Mouse (Mus musculus): Measurements from ENCODE around the gene Ccdc122.

Ccdc122 gene

DNA sequence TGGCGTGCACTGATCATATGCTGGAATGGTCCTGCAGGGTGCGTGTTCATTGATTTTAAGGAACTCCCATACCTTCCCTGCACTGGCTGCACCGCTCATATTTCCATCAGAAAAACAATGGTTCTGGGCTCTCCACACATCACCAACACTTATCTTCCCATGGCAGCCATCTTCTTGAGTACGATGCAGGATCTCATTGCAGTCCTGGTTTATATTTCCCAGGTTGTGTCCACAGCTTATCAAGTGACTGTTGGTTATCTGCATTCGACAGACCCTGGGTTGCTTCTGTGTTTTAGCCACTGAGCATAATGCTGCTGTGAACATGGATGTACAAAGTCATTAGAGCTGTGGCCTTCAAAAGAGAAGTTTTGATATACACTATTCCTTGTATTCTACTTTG lies 94.0 kb downstream of the Ccdc122 start:
- DNase-seq (ENCODE audit: low read depth, low spot score): no peak

DNA sequence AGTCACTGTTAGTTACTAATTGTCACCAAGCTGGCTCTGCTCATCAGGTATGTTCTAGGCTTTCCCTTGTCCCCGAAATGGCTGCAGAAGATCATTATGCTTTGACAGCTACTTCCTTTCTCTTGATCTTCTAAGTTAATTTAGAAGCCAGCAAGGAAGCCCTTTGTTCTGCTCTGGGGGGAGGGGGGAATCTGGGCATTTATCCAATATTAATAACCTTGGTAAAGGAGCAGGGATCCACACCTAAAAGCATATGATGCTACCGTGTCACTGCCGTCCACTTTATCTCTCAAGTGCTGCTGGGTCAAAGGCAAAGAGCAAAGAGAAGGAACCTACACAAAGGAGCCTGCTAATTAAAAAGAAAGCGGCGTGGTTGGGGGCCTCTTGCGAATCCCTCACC lies 100.4 kb downstream of the Ccdc122 start:
- DNase-seq (ENCODE audit: low read depth, low spot score): no peak

DNA sequence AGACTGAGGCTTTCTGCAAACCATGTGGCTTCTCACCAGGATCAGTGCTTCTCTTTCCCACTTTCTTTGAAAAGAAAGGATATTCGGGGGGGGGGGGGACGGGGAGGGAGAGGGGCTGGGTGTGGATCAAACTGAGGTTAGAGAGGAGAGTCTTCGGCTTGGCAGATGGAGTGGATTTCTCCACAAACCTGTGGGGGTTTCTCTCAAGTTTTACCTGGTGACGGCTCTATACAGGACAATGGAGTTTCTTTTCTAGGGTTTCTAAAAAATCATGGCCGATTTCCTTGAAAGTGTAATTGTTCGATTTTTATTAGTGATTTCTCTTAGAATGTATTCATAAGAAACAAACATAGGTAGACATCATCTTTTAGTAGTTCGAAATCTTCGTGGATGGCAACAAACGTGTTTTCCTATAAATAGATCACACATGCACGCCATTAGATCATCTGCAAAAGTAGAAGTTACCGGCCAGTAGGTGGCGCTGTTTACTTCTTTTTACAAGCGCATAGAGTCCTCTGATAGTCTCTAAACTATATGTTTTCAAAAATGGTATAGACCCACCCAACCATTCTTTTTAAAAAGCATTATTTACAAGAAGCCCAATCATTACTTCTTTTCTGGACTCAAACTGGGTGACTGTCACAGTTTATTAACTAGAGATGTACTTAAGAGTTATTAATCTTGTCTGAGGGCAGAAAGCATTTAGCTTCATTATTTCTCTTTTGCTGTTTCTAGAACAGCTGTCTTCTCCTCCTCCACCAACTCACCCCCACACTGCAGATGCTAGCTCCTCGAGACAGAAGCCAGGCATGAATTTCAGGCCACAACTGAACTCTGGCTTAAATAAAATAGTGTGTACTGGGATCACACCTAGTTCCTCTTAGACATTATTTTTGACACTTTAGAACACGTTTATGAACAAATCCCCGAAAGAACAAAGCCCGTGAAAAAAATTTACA lies 105.0 kb downstream of the Ccdc122 start:
- peak; percentile 80 for DNase-seq (ENCODE audit: low read depth, low spot score)

DNA sequence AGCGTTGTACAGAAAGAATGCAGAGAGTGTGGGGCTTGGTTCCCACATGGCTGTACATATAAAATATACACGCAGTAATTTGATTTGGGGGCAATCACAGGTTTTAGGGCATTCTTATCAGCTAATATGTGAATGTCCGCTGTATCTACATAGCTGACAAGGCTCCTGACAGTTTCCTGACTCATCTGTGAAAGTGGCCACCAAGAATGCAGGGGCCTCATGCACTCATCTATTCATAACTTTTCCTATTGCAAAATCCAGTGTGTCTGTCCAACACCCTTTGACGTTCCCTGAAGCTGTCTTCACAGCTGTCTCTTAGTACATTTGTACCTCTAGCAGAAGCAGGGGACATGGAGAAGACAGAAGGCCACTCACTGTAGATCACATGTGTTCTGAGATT lies 108.5 kb downstream of the Ccdc122 start:
- DNase-seq (ENCODE audit: low read depth, low spot score): no peak

DNA sequence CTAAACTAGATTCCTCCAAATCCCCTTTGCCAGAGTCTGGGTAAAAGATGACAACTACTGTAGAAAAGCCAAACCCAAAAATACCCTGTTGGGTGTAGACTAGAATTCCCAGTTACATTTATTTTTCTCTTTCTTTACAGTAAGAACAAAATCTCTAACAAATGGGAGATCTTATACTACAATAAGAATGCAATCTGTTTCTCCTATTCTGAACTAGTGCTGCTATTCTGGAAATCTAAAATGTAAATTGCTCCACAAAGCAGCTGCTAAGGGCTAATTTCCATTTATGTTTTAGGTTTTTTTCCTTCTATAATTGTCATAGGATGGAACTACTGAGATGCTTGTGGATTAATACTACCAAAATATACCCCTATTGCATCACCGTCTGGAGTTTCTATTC lies 111.1 kb downstream of the Ccdc122 start:
- DNase-seq (ENCODE audit: low read depth, low spot score): no peak

DNA sequence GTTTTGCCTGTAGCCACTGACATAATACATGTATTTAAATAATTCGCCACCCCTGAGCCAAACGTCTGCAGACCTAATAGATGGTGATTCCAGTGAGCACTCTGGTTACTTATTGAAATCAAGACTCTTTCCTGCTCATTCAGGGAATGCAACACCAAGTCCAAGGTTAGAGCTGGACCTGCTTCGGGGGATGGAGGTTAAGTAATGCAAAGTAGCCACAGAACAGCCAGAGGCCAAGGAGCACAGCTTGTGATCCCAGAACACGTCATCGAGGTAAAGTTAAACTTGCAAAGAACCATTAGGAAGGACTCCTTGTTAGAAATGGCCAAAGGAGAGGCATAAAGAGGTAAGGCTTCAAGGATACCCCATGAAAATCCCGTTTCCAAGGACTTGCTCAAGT lies 114.0 kb downstream of the Ccdc122 start:
- DNase-seq (ENCODE audit: low read depth, low spot score): no peak

DNA sequence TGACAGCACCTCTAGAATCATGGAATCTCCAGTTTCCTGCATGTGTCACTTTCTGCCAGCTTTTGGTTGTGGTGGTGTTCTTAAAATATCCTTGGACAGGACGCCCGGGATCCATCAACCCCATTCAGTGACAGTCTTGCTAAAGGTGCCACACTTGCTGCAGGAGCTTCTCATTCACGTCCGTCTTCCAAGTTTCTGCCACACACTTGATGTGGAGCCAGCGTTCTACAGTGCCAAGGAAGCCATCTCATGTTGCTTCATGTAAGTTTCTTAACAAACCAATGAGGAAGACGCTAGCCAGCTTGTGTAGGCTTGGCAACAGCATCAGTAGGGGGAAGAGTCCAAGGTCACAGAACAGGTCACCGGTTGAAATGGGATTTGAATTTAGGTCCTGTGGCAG lies 114.9 kb downstream of the Ccdc122 start:
- peak; percentile 38 for DNase-seq (ENCODE audit: low read depth, low spot score)

DNA sequence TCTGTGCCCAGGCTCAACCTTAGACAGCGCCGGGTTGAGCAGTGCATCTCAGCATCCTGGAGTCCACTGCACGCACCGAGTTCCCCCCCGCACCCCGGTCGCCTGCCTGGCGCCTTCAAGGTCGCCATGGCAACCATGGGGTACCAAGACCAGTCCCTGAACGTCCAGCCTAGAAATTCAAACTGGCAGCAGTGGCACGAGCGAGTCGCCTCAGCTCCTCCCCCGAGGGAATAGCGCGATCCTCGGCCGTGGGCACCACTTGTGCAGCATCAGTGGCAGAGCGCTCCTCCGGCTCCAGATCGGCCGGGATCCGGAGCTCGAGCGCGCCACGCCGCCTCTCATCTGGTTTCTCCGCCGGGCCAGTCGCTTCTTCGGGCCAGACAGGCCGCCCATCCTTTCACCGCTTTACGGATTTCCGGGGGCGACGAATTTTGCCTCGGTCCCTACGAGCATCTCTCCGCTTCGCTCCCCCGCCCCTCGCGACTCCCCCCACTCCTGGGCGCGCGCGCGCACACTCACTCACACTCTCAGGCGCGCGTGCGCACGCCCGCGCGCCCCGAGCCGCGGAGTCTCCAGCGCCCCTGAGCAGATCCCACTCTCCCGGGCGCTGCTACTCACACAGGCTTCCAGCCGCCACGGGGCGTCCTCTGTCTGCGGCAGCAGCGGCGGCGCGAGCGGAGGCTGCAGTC lies 119.8 kb downstream of the Ccdc122 start, which contains the start of gene Enox1:
Gene Enox1, plus strand, starts transcription at position 542 of the 689 bp plus-strand sequence.
- DNase-seq (ENCODE audit: low read depth, low spot score): peak; percentile 24

DNA sequence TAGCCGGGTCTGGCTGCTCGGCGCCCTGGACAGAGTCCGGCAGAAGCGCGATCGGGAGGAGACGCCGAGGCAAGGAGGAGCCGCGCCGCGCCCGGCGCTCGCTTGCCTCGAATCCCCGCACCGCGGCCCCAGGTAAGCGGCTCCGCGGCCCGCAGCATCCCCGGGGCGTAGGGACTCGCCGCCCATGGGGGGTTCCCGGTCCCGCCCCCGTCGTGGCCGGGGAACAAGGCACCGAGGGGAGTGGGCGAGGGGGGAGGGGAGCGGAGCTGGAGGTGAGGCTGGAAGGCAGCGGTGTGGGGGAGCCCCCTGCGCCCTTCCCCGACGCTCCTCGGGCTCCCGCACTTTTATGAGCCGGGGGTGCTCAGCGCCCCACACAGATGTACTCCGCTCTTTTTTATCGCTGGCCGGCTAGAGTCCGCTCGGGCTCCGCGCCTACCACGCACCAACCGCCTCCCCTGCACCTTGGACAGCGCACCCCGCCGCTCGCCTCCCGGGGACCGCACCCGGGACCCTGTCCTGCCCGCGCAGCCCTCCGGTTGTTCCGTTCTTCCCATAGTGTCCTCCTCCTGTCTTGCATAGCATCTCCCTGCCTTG lies 120.4 kb downstream of the Ccdc122 start:
- no peak for DNase-seq (ENCODE audit: low read depth, low spot score)

DNA sequence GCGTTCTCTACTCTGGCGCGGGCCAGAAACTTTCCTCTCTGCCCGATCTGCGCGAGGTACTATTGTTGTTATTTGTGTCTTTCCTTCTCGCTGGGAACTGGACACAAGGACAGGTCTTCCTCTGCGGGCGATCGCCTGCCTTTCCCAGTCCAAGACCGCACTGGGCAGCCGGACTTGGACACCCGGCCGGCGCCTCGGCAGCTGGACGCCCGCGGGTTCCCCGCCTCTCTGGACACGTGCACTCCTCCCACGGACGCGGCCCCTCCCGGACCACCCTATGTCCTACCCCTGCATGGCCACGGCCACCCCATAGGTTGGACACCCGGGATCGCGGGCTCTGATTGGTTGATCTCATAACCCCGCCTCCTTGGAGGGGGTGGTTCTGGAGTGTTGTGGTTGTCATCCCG lies 120.9 kb downstream of the Ccdc122 start:
- peak; percentile 32 for DNase-seq (ENCODE audit: low read depth, low spot score)

DNA sequence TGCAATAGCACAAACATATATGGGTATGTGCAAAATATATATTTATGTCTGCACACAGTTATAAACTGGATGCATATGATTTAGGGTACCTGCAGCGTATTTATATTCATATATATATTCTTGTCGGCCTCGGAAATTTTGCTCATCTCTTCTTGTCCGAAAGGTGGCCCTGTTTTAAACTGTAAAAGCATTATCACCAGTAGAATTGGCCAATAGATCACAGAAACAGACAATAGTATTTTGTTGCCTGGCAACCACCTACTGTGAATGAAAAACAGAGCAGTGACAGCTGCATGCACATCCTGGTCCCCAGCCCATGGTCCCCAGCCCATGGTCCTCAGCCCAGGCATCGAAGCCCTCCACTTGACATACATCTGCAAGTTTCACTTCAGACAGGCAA lies 122.8 kb downstream of the Ccdc122 start:
- DNase-seq (ENCODE audit: low read depth, low spot score): no peak

All from skeletal muscle tissue, adult 2 months (tissue).